Mouse (Mus musculus) ZHBTc4 (cell line): Measurements from ENCODE around the gene Pbx1.

Experiments used
- DNase-seq: peaks from one replicate; pipeline ENCODE4 v3.0.0-alpha.2; 2011; ENCODE audit warnings: low read depth, low spot score

Pbx1 gene

GRCm38 (mm10) chr1:168300505-168300904, 131.6 kb downstream of the Pbx1 start:
- DNase-seq: no peak

GRCm38 (mm10) chr1:168299928-168300365, 132.1 kb downstream of the Pbx1 start:
- DNase-seq: no peak

- no peak for DNase-seq
These were observed 132.9 kb downstream of the Pbx1 start for GRCm38 (mm10) chr1:168299181-168299580.

- DNase-seq: no peak
These were observed 135.8 kb downstream of the Pbx1 start for GRCm38 (mm10) chr1:168296290-168296689.

- DNase-seq: no peak
These were observed 136.3 kb downstream of the Pbx1 start for GRCm38 (mm10) chr1:168295782-168296181.

- no peak for DNase-seq
These were observed 138.4 kb downstream of the Pbx1 start for GRCm38 (mm10) chr1:168293673-168294072.

GRCm38 (mm10) chr1:168292106-168292505, 140.0 kb downstream of the Pbx1 start:
- DNase-seq: no peak

GRCm38 (mm10) chr1:168291643-168292040, 140.4 kb downstream of the Pbx1 start:
- no peak for DNase-seq

- DNase-seq: no peak
These were observed 140.9 kb downstream of the Pbx1 start for GRCm38 (mm10) chr1:168291001-168291642.

- no peak for DNase-seq
These were observed 141.7 kb downstream of the Pbx1 start for GRCm38 (mm10) chr1:168290236-168290985.

GRCm38 (mm10) chr1:168288891-168289545, 143.1 kb downstream of the Pbx1 start:
- no peak for DNase-seq

GRCm38 (mm10) chr1:168287843-168288591, 144.1 kb downstream of the Pbx1 start:
- DNase-seq: no peak

GRCm38 (mm10) chr1:168286862-168287650, 145.0 kb downstream of the Pbx1 start:
- no peak for DNase-seq

- DNase-seq: no peak
These were observed 147.4 kb downstream of the Pbx1 start for GRCm38 (mm10) chr1:168284566-168285141.

- no peak for DNase-seq
These were observed 148.1 kb downstream of the Pbx1 start for GRCm38 (mm10) chr1:168283841-168284565.

GRCm38 (mm10) chr1:168283421-168283820, 148.6 kb downstream of the Pbx1 start:
- no peak for DNase-seq

GRCm38 (mm10) chr1:168275678-168276077, 156.4 kb downstream of the Pbx1 start:
- no peak for DNase-seq

GRCm38 (mm10) chr1:168274296-168274695, 157.8 kb downstream of the Pbx1 start:
- no peak for DNase-seq

GRCm38 (mm10) chr1:168272091-168272490, 160.0 kb downstream of the Pbx1 start:
- DNase-seq: no peak

GRCm38 (mm10) chr1:168271207-168271606, 160.9 kb downstream of the Pbx1 start:
- DNase-seq: no peak
